Mouse (Mus musculus): ENCODE data around the gene Cfap54. TPM values are rescaled to one million over a fixed set of nuclear protein-coding genes. Genes with fewer than 3 reads are reported as not detected.

The Cfap54 gene
- polyA plus RNA-seq, 1 experiment from 2014 or later: 0.52 TPM

- Histone ChIP-seq H3K9me3 (replicated peaks) (no peaks in the 10 kb centered on the region), H3K9ac (no peak overlapping the region), H3K4me3 (no peak overlapping the region), H3K36me3 (no peaks in the 10 kb centered on the region), H3K27ac (no peak overlapping the region), H3K4me1 (replicated peaks) (no peaks in the 10 kb centered on the region), H3K4me2 (no peak overlapping the region), H3K27me3 (no peaks in the 10 kb centered on the region)
- WGBS: 70% methylated on average over 9 of the region's 9 CpGs
- ATAC-seq (replicated peaks; ENCODE audit: insufficient number of reproducible peaks, insufficient read depth, low FRiP score, low read depth): no peak
Measured at GRCm38 (mm10) chr10:93006405-93006804, 75.0 kb downstream of the Cfap54 start.

GRCm38 (mm10) chr10:92998536-92998935 is 82.9 kb downstream of the Cfap54 start:
- no peaks in the 10 kb centered on the region for H3K9me3 ChIP-seq (replicated peaks)
- WGBS: 78% methylated on average over 9 of the region's 9 CpGs
- no peak for ATAC-seq (replicated peaks; ENCODE audit: insufficient number of reproducible peaks, insufficient read depth, low FRiP score, low read depth)

GRCm38 (mm10) chr10:92995186-92995585 is 86.2 kb downstream of the Cfap54 start:
- no peak overlapping the region for H3K4me3 ChIP-seq
- H3K9ac ChIP-seq: no peak overlapping the region
- no peak for ATAC-seq (replicated peaks; ENCODE audit: insufficient number of reproducible peaks, insufficient read depth, low FRiP score, low read depth)
- H3K4me1 ChIP-seq (replicated peaks): no peaks in the 10 kb centered on the region
- no peaks in the 10 kb centered on the region for H3K27me3 ChIP-seq
- H3K27ac ChIP-seq: no peak overlapping the region
- 83% methylated on average over 7 of the region's 7 CpGs for WGBS
- no peaks in the 10 kb centered on the region for H3K9me3 ChIP-seq (replicated peaks)
- H3K36me3 ChIP-seq: no peaks in the 10 kb centered on the region
- no peak overlapping the region for H3K4me2 ChIP-seq

More at GRCm38 (mm10) chr10:92998536-92998935, 82.9 kb downstream of the Cfap54 start:
- Histone ChIP-seq H3K4me1 (replicated peaks) (no peaks in the 10 kb centered on the region), H3K4me3 (no peak overlapping the region), H3K27me3 (no peaks in the 10 kb centered on the region), H3K27ac (no peak overlapping the region), H3K36me3 (no peaks in the 10 kb centered on the region), H3K4me2 (no peak overlapping the region), H3K9ac (no peak overlapping the region)

GRCm38 (mm10) chr10:92994340-92994739 is 87.1 kb downstream of the Cfap54 start:
- H3K36me3 ChIP-seq: no peaks in the 10 kb centered on the region
- 49% methylated on average over 3 of the region's 3 CpGs for WGBS

GRCm38 (mm10) chr10:92992526-92992925 is 88.9 kb downstream of the Cfap54 start:
- no peak overlapping the region for H3K4me2 ChIP-seq
- H3K9ac ChIP-seq: no peak overlapping the region
- H3K9me3 ChIP-seq (replicated peaks): no peaks in the 10 kb centered on the region
- no peak overlapping the region for H3K27ac ChIP-seq
- ATAC-seq (replicated peaks; ENCODE audit: insufficient number of reproducible peaks, insufficient read depth, low FRiP score, low read depth): no peak
- H3K27me3 ChIP-seq: no peaks in the 10 kb centered on the region
- H3K4me1 ChIP-seq (replicated peaks): no peaks in the 10 kb centered on the region
- no peak overlapping the region for H3K4me3 ChIP-seq
- H3K36me3 ChIP-seq: no peaks in the 10 kb centered on the region

More at GRCm38 (mm10) chr10:92994340-92994739, 87.1 kb downstream of the Cfap54 start:
- Histone ChIP-seq H3K9ac (no peak overlapping the region), H3K4me2 (no peak overlapping the region), H3K4me3 (no peak overlapping the region), H3K27ac (no peak overlapping the region), H3K9me3 (replicated peaks) (no peaks in the 10 kb centered on the region), H3K4me1 (replicated peaks) (no peaks in the 10 kb centered on the region), H3K27me3 (no peaks in the 10 kb centered on the region)
- no peak for ATAC-seq (replicated peaks; ENCODE audit: insufficient number of reproducible peaks, insufficient read depth, low FRiP score, low read depth)

- no peaks in the 10 kb centered on the region for H3K9me3 ChIP-seq (replicated peaks)
- H3K4me2 ChIP-seq: no peak overlapping the region
- H3K36me3 ChIP-seq: no peaks in the 10 kb centered on the region
- 76% methylated on average over 2 of the region's 2 CpGs for WGBS
- H3K9ac ChIP-seq: no peak overlapping the region
- H3K4me1 ChIP-seq (replicated peaks): no peaks in the 10 kb centered on the region
- ATAC-seq (replicated peaks; ENCODE audit: insufficient number of reproducible peaks, insufficient read depth, low FRiP score, low read depth): no peak
- H3K4me3 ChIP-seq: no peak overlapping the region
- no peak overlapping the region for H3K27ac ChIP-seq
- no peaks in the 10 kb centered on the region for H3K27me3 ChIP-seq
Measured at GRCm38 (mm10) chr10:92990576-92990975, 90.8 kb downstream of the Cfap54 start.

DNA sequence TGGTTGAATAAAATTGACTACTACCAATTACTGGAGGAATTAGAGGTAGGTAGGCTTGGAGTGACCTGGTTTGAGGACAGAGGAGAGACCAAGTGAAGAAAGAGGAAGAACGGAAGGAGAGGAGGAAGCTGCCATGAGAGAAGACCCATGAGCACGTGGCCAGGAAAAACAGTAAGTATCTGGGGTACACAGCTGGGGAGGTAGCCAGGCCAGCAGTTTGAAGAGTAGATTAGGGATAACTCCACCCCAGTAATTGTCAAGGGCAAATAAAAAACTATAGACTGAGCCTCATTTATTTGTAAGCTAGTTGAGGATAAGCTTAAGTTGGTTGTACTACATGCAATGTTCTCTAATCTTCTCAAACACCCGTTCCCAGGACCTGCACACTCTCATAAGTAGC is 116.3 kb downstream of the Cfap54 start:
- Histone ChIP-seq H3K27me3 (no peaks in the 10 kb centered on the region), H3K4me2 (no peak overlapping the region), H3K27ac (no peak overlapping the region), H3K4me1 (replicated peaks) (no peaks in the 10 kb centered on the region), H3K9ac (no peak overlapping the region), H3K4me3 (no peak overlapping the region), H3K9me3 (replicated peaks) (no peaks in the 10 kb centered on the region), H3K36me3 (no peaks in the 10 kb centered on the region)
- no peak for ATAC-seq (replicated peaks; ENCODE audit: insufficient number of reproducible peaks, insufficient read depth, low FRiP score, low read depth)
- 66% methylated on average over 3 of the region's 3 CpGs for WGBS

GRCm38 (mm10) chr10:92950044-92950443 is 131.4 kb downstream of the Cfap54 start:
- H3K9me3 ChIP-seq (replicated peaks): 0 out of 2 replicates have a peak, but pooled peaks cover 3% of the 10 kb centered on the region
- H3K9ac ChIP-seq: no peak overlapping the region
- no peaks in the 10 kb centered on the region for H3K36me3 ChIP-seq
- H3K4me3 ChIP-seq: no peak overlapping the region
- H3K4me1 ChIP-seq (replicated peaks): no peaks in the 10 kb centered on the region
- H3K27ac ChIP-seq: no peak overlapping the region
- no peak for ATAC-seq (replicated peaks; ENCODE audit: insufficient number of reproducible peaks, insufficient read depth, low FRiP score, low read depth)
- H3K27me3 ChIP-seq: no peaks in the 10 kb centered on the region
- WGBS: 69% methylated on average over 1 of the region's 1 CpGs
- no peak overlapping the region for H3K4me2 ChIP-seq

- no peaks in the 10 kb centered on the region for H3K27me3 ChIP-seq
- ATAC-seq (replicated peaks; ENCODE audit: insufficient number of reproducible peaks, insufficient read depth, low FRiP score, low read depth): no peak
- H3K4me1 ChIP-seq (replicated peaks): no peaks in the 10 kb centered on the region
- no peaks in the 10 kb centered on the region for H3K9me3 ChIP-seq (replicated peaks)
- WGBS: 56% methylated on average over 7 of the region's 7 CpGs
- no peak overlapping the region for H3K27ac ChIP-seq
- H3K9ac ChIP-seq: no peak overlapping the region
- H3K4me2 ChIP-seq: no peak overlapping the region
- H3K4me3 ChIP-seq: no peak overlapping the region
- H3K36me3 ChIP-seq: no peaks in the 10 kb centered on the region
Measured at GRCm38 (mm10) chr10:92942848-92943645, 138.4 kb downstream of the Cfap54 start.

DNA sequence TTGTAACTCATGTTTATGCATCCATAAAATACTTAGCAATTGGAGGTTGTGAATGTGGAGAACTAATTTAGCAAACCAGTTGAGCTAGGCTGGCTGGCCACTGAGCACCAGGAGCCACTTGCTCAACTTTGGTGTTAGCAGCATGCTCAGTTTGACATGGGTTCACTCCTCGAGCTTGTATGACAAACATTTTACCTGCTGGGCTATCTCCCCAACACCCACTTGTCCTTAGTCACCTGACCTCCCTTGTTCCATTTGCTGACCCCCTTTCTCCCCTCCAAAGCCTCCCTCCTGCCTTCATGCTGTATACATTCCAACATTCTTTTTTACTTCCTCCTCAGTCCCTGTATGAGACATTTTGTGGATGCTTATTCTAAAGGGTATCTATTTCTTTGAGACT is 139.8 kb downstream of the Cfap54 start:
- no peaks in the 10 kb centered on the region for H3K27me3 ChIP-seq
- H3K36me3 ChIP-seq: no peaks in the 10 kb centered on the region
- no peak for ATAC-seq (replicated peaks; ENCODE audit: insufficient number of reproducible peaks, insufficient read depth, low FRiP score, low read depth)
- no peaks in the 10 kb centered on the region for H3K9me3 ChIP-seq (replicated peaks)
- H3K4me2 ChIP-seq: no peak overlapping the region
- H3K4me1 ChIP-seq (replicated peaks): no peaks in the 10 kb centered on the region
- no peak overlapping the region for H3K9ac ChIP-seq
- WGBS: 48% methylated on average over 1 of the region's 1 CpGs
- H3K4me3 ChIP-seq: no peak overlapping the region
- H3K27ac ChIP-seq: no peak overlapping the region

DNA sequence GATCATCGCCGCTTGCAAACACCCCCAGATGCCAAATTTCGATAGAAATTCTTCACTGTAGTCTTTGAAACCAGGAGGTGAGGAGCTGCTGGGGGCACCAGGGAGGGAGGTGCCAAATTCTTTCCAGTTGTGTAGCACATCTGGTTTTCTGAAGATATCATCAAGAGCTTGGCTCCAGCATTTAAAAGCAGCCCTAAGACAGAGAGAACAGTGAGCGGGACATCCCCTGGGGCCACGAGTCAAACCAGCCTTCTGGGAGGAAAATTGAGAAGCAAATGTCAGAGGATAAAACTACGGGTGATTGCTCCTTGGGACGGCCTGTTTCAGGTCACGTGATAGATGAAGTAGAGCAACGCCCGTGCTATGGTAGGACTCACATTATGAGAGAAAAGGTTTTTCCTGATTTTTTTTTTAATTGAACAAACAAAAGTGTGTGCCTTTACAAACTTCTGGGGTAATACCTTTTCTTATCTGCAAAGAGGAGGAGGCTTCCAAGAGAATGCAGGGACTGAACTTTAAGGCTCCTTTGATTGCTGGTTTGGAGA is 143.6 kb downstream of the Cfap54 start:
- no peak overlapping the region for H3K4me3 ChIP-seq
- peaks cover 3% of the 10 kb centered on the region for H3K4me1 ChIP-seq (replicated peaks)
- H3K36me3 ChIP-seq: no peaks in the 10 kb centered on the region
- WGBS: 58% methylated on average over 10 of the region's 10 CpGs
- no peak for ATAC-seq (replicated peaks; ENCODE audit: insufficient number of reproducible peaks, insufficient read depth, low FRiP score, low read depth)
- no peak overlapping the region for H3K9ac ChIP-seq
- no peak overlapping the region for H3K27ac ChIP-seq
- no peaks in the 10 kb centered on the region for H3K9me3 ChIP-seq (replicated peaks)
- H3K27me3 ChIP-seq: no peaks in the 10 kb centered on the region
- H3K4me2 ChIP-seq: no peak overlapping the region

GRCm38 (mm10) chr10:92937091-92937490 is 144.3 kb downstream of the Cfap54 start:
- no peak overlapping the region for H3K9ac ChIP-seq
- ATAC-seq (replicated peaks; ENCODE audit: insufficient number of reproducible peaks, insufficient read depth, low FRiP score, low read depth): no peak
- H3K36me3 ChIP-seq: no peaks in the 10 kb centered on the region
- no peak overlapping the region for H3K4me2 ChIP-seq
- no peak overlapping the region for H3K4me3 ChIP-seq
- H3K4me1 ChIP-seq (replicated peaks): peaks cover 3% of the 10 kb centered on the region
- H3K9me3 ChIP-seq (replicated peaks): no peaks in the 10 kb centered on the region
- H3K27ac ChIP-seq: no peak overlapping the region
- H3K27me3 ChIP-seq: no peaks in the 10 kb centered on the region
- WGBS: 74% methylated on average over 7 of the region's 7 CpGs
